Mouse (Mus musculus): ENCODE data around the gene March4.

GRCm38 (mm10) chr1:72492666-72493065 lies 44.1 kb downstream of the March4 start:
- no peak for TF ChIP-seq CTCF (IDR thresholded peaks at IDR 0.05; ENCODE audit: low read depth)
- TF ChIP-seq EP300 (optimal IDR thresholded peaks at IDR 0.05): no peak
